Mouse (Mus musculus): ENCODE measurements around the gene Chmp1a. TPM values are rescaled to one million over a fixed set of nuclear protein-coding genes. Genes with fewer than 3 reads are reported as not detected.
"Not testable (repeated sequence)": the region's sequence is repeated elsewhere in the genome, so short reads cannot be mapped to it uniquely, and the experiment has no call there.

The Chmp1a gene
- 100 to 1,000 TPM; 111 to 130 TPM for total RNA-seq (2021)

- peak; percentile 89 to 94 for DNase-seq (ENCODE audit: extremely low spot score in 1 of 2, low spot score in 2 of 2)
- intact Hi-C loops (cut with DNase I) = no loop called here
Measured at GRCm38 (mm10) chr8:123212321-123213117, at the start of gene Chmp1a, which contains the start of gene Spata33. Gene Chmp1a (minus strand): TSS chr8:123212763. Gene Spata33 (plus strand): TSS chr8:123212832.

GRCm38 (mm10) chr8:123257593-123257992 is 45.0 kb upstream of the Chmp1a start:
- intact Hi-C loops (cut with DNase I) = loop anchor here (10.0 kb wide), 1 partner anchor 107 kb away; no protein-coding TSS in a partner anchor
- DNase-seq (ENCODE audit: extremely low spot score in 1 of 2, low spot score in 2 of 2) = not testable (repeated sequence)

- intact Hi-C loops (cut with DNase I) = loop anchor here (10.0 kb wide), 1 partner anchor 108 kb away; no protein-coding TSS in a partner anchor
- no peak for DNase-seq (ENCODE audit: extremely low spot score in 1 of 2, low spot score in 2 of 2)
Measured at GRCm38 (mm10) chr8:123257114-123257513, 44.6 kb upstream of the Chmp1a start.

- intact Hi-C loops (cut with DNase I) = loop anchor here (10.0 kb wide), 1 partner anchor 110 kb away; no protein-coding TSS in a partner anchor
- DNase-seq (ENCODE audit: extremely low spot score in 1 of 2, low spot score in 2 of 2) = no peak
Measured at GRCm38 (mm10) chr8:123255170-123255569, 42.6 kb upstream of the Chmp1a start.

- peak; percentile 68 to 94 for DNase-seq (ENCODE audit: extremely low spot score in 1 of 2, low spot score in 2 of 2)
- intact Hi-C loops (cut with DNase I) = loop anchor here (10.0 kb wide), 1 partner anchor 111 kb away; no protein-coding TSS in a partner anchor
Measured at GRCm38 (mm10) chr8:123254099-123254885, 41.7 kb upstream of the Chmp1a start, which contains the start of the genes Zfp276 and Vps9d1. Gene Zfp276 (plus strand): TSS chr8:123254195. Gene Vps9d1 (minus strand): TSS chr8:123254348.

- intact Hi-C loops (cut with DNase I) = loop anchor here (10.0 kb wide), 1 partner anchor 111 kb away; no protein-coding TSS in a partner anchor
- no peak for DNase-seq (ENCODE audit: extremely low spot score in 1 of 2, low spot score in 2 of 2)
Measured at GRCm38 (mm10) chr8:123253451-123254098, 41.0 kb upstream of the Chmp1a start.

GRCm38 (mm10) chr8:123252925-123253324 is 40.4 kb upstream of the Chmp1a start:
- intact Hi-C loops (cut with DNase I) = loop anchor here (10.0 kb wide), 1 partner anchor 112 kb away; no protein-coding TSS in a partner anchor
- DNase-seq (ENCODE audit: extremely low spot score in 1 of 2, low spot score in 2 of 2) = no peak

- intact Hi-C loops (cut with DNase I) = loop anchor here (10.0 kb wide), 1 partner anchor 114 kb away; no protein-coding TSS in a partner anchor
- no peak for DNase-seq (ENCODE audit: extremely low spot score in 1 of 2, low spot score in 2 of 2)
Measured at GRCm38 (mm10) chr8:123250940-123251339, 38.4 kb upstream of the Chmp1a start.

- DNase-seq (ENCODE audit: extremely low spot score in 1 of 2, low spot score in 2 of 2) = no peak
- intact Hi-C loops (cut with DNase I) = no loop called here
Measured at GRCm38 (mm10) chr8:123248596-123248995, 36.0 kb upstream of the Chmp1a start.

- intact Hi-C loops (cut with DNase I) = no loop called here
- DNase-seq (ENCODE audit: extremely low spot score in 1 of 2, low spot score in 2 of 2) = no peak
Measured at GRCm38 (mm10) chr8:123247748-123248147, 35.2 kb upstream of the Chmp1a start.

- intact Hi-C loops (cut with DNase I) = no loop called here
- DNase-seq (ENCODE audit: extremely low spot score in 1 of 2, low spot score in 2 of 2) = no peak
Measured at GRCm38 (mm10) chr8:123245543-123245942, 33.0 kb upstream of the Chmp1a start.

- DNase-seq (ENCODE audit: extremely low spot score in 1 of 2, low spot score in 2 of 2) = no peak
- intact Hi-C loops (cut with DNase I) = no loop called here
Measured at GRCm38 (mm10) chr8:123244382-123244781, 31.8 kb upstream of the Chmp1a start.

GRCm38 (mm10) chr8:123243053-123243452 is 30.5 kb upstream of the Chmp1a start:
- intact Hi-C loops (cut with DNase I) = no loop called here

GRCm38 (mm10) chr8:123242107-123242923 is 29.8 kb upstream of the Chmp1a start:
- no peak for DNase-seq (ENCODE audit: extremely low spot score in 1 of 2, low spot score in 2 of 2)
- intact Hi-C loops (cut with DNase I) = no loop called here

More at GRCm38 (mm10) chr8:123243053-123243452, 30.5 kb upstream of the Chmp1a start:
- no peak for DNase-seq (ENCODE audit: extremely low spot score in 1 of 2, low spot score in 2 of 2)

GRCm38 (mm10) chr8:123239398-123239797 is 26.8 kb upstream of the Chmp1a start:
- intact Hi-C loops (cut with DNase I) = no loop called here
- no peak for DNase-seq (ENCODE audit: extremely low spot score in 1 of 2, low spot score in 2 of 2)

GRCm38 (mm10) chr8:123235520-123236497 is 23.2 kb upstream of the Chmp1a start, which contains the start of gene Spata2l:
Gene Spata2l (minus strand): TSS chr8:123236233.
- DNase-seq (ENCODE audit: extremely low spot score in 1 of 2, low spot score in 2 of 2) = peak; percentile 74 to 91
- intact Hi-C loops (cut with DNase I) = no loop called here

Data from left cerebral cortex, postnatal 10 days (tissue).